Mouse (Mus musculus) cerebral cortex, adult 2 months (tissue): ENCODE results near the gene Gna12.

ENCODE experiments used
- WGBS: fragments of 180-500 bp; shearing (Covaris S2); methylation state at CpG from one replicate; pipeline ENCODE4 v1.1.7; 2018; 5-methylcytosine and 5-hydroxymethylcytosine counted together

Gna12 gene

GRCm38 (mm10) chr5:140796051-140796450, 34.2 kb downstream of the Gna12 start:
- 79% methylated on average over 3 of the region's 3 CpGs for WGBS

- 73% methylated on average over 2 of the region's 2 CpGs for WGBS
Measured at GRCm38 (mm10) chr5:140795176-140795575, 35.1 kb downstream of the Gna12 start.

GRCm38 (mm10) chr5:140794753-140795152, 35.5 kb downstream of the Gna12 start:
- WGBS: 43% methylated on average over 3 of the region's 3 CpGs

GRCm38 (mm10) chr5:140792233-140792632, 38.0 kb downstream of the Gna12 start:
- 58% methylated on average over 5 of the region's 5 CpGs for WGBS

GRCm38 (mm10) chr5:140790937-140791877, 39.0 kb downstream of the Gna12 start:
- WGBS: 25% methylated on average over 9 of the region's 9 CpGs

GRCm38 (mm10) chr5:140790392-140790791, 39.8 kb downstream of the Gna12 start:
- WGBS: 40% methylated on average over 2 of the region's 2 CpGs

GRCm38 (mm10) chr5:140785240-140785872, 44.9 kb downstream of the Gna12 start:
- WGBS: 70% methylated on average over 13 of the region's 13 CpGs

GRCm38 (mm10) chr5:140784288-140784687, 45.9 kb downstream of the Gna12 start:
- 84% methylated on average over 6 of the region's 6 CpGs for WGBS

- WGBS: 94% methylated on average over 4 of the region's 4 CpGs
Measured at GRCm38 (mm10) chr5:140783577-140783976, 46.7 kb downstream of the Gna12 start.

- WGBS: 79% methylated on average over 8 of the region's 8 CpGs
Measured at GRCm38 (mm10) chr5:140781886-140782572, 48.2 kb downstream of the Gna12 start.

- WGBS: 83% methylated on average over 5 of the region's 5 CpGs
Measured at GRCm38 (mm10) chr5:140781122-140781521, 49.1 kb downstream of the Gna12 start.

GRCm38 (mm10) chr5:140776968-140777367, 53.3 kb downstream of the Gna12 start:
- WGBS: 67% methylated on average over 9 of the region's 9 CpGs

GRCm38 (mm10) chr5:140775111-140775510, 55.1 kb downstream of the Gna12 start:
- 82% methylated on average over 4 of the region's 4 CpGs for WGBS

GRCm38 (mm10) chr5:140772158-140772557, 58.1 kb downstream of the Gna12 start:
- WGBS: 56% methylated on average over 7 of the region's 7 CpGs

GRCm38 (mm10) chr5:140771612-140772011, 58.6 kb downstream of the Gna12 start:
- 44% methylated on average over 6 of the region's 6 CpGs for WGBS

- WGBS: 30% methylated on average over 5 of the region's 5 CpGs
Measured at GRCm38 (mm10) chr5:140768333-140768732, 61.9 kb downstream of the Gna12 start.

- 31% methylated on average over 9 of the region's 9 CpGs for WGBS
Measured at GRCm38 (mm10) chr5:140767704-140768141, 62.5 kb downstream of the Gna12 start.

GRCm38 (mm10) chr5:140766566-140766965, 63.7 kb downstream of the Gna12 start:
- 71% methylated on average over 4 of the region's 4 CpGs for WGBS

- 66% methylated on average over 6 of the region's 6 CpGs for WGBS
Measured at GRCm38 (mm10) chr5:140764921-140765613, 65.2 kb downstream of the Gna12 start.

- WGBS: 86% methylated on average over 4 of the region's 4 CpGs
Measured at GRCm38 (mm10) chr5:140762540-140762939, 67.7 kb downstream of the Gna12 start.

- WGBS: 81% methylated on average over 8 of the region's 8 CpGs
Measured at GRCm38 (mm10) chr5:140758864-140759263, 71.4 kb downstream of the Gna12 start.

- 56% methylated on average over 5 of the region's 5 CpGs for WGBS
Measured at GRCm38 (mm10) chr5:140753223-140753622, 77.0 kb downstream of the Gna12 start.
